Mouse (Mus musculus): ENCODE measurements at regions not wholly inside any gene's neighbourhood (a gene's known extent, or its start where the extent isn't known, plus 50 kb on each side); places are given as distances from the start of the nearest gene placed in this dataset.

GRCm38 (mm10) chr10:96214285-96214684 lies 77.9 kb downstream of the Gm5426 start:
- TF ChIP-seq CTCF (IDR thresholded peaks at IDR 0.05; ENCODE audit: low read depth, low read length) = no peak
- TF ChIP-seq GATA1 (IDR thresholded peaks at IDR 0.05; ENCODE audit: borderline replicate concordance, low read length) = no peak
- TF ChIP-seq TAL1 (conservative IDR thresholded peaks at IDR 0.05; ENCODE audit: low read depth, low read length) = no peak
